Mouse (Mus musculus): ENCODE data around the gene Gm11084. TPM values are rescaled to one million over a fixed set of nuclear protein-coding genes. Genes with fewer than 3 reads are reported as not detected.

Gene Gm11084
- not detected in 2 replicates for polyA plus RNA-seq (2012; ENCODE audit: low replicate concordance)

GRCm38 (mm10) chr2:72986616-72987015, at the start of gene Gm11084:
Gm11084 (minus strand) TSS chr2:72986716.

GRCm38 (mm10) chr2:72980337-72981074, 6.0 kb downstream of the Gm11084 start, which contains the start of gene Sp3:
Sp3 (minus strand) TSS chr2:72980446.

Other genes starting within 250 kb of the Gm11084 start
- 12.9 and 23.5 TPM in 2 replicates for gene Sp3, start 6.3 kb downstream of the Gm11084 start, polyA plus RNA-seq (2012; ENCODE audit: low replicate concordance)
- gene Ola1, start 232.2 kb upstream of the Gm11084 start, polyA plus RNA-seq (2012; ENCODE audit: low replicate concordance) = 28.8 and 65.9 TPM in 2 replicates